Mouse (Mus musculus) fibroblast of lung, adult 2 months (primary cell): ENCODE results near the gene Cct7.
"Not testable (repeated sequence)": the region's sequence is repeated elsewhere in the genome, so short reads cannot be mapped to it uniquely, and the experiment has no call there.

Experiments used
- DNase-seq: peaks from one replicate; pipeline ENCODE4 v3.0.0-alpha.2; 2011; ENCODE audit warnings: low read depth

The Cct7 gene

DNA sequence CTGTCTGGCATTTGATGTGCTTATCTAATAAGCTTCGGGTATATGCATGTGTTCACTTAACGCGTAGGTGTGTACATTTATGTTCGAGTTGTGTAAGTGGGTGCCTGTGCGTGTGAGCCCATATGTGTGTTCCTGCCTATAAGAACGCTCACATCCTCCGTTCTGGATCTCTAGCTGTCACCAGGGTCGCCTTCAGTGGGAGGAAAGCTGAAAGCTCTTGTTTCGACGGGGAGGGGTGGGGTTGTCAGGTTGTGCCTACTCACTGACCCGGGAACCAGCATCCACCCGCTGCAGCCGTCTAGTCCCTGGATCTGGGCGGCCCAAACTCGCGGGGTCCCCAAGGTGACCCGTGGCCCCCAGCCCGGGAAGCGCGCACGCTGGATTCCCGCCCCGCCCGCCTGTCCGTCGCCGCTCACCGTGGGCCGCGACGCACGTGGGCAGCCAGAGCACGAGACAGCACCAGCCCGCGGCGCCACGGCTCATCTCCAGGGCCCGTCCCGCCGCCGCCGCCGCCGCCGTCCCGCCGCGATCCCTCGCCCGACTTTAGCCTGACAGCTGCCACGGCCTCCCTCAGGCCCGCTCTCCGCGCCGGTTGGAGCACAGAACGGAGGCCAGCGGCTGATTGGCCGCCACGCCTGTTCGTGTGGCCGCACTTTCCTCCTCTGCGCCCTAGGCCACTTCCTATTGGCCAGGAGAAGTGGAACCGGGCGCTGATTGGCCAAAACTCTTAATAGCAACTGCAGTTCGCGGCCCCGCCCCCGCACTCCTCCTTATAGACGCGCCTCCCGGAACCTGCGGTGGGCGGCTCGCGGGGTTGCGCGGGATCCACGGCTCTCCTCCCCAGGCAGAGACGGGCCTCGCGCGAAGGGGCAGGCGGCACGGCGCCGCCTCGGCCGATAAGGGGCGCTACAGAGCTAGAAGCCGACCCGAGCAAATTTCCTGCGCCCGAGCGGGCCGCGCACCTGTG, at the start of gene Cct7:
Cct7 (plus strand) TSS at position 818 of the 967 bp plus-strand sequence.
- peak; percentile 95 for DNase-seq

DNA sequence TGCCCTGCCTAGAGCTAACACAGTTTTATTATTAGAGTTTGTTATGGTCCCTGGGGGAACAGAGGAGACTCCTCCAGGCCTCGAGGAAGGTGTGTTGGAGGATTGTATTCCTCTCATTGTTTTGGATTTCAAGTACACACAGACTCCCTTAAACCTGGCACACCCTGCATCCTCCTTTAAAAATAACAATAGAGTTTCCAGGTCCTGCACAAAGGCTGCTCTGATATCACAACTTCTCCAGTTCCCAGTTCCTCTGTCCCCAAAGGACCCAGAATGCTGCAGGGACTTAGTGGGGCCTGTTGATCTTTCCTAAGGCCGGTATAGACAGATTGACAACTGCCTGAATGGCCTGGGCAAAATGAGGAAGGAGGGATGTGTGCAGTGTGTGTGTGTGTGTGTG, 48.7 kb upstream of the Cct7 start:
- DNase-seq = no peak

DNA sequence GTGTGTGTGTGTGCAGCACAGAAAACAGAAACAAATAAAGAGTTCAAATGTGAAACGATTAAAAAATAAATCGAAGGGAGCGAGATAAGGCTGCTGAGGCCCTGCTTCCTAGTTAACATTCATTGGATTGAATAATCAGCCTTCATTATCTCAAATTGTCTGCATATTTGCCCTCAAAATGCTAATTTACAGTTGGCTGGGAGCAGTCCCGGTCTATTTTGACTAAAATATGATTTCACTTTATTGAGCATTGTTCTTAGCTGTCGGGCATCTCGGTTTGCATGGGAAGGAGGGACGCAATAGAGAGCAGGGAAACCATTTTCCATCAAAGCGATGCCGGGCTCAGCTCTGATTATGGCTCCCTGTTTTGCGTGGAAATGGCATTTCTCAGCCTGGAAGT, 48.3 kb upstream of the Cct7 start:
- DNase-seq = no peak

DNA sequence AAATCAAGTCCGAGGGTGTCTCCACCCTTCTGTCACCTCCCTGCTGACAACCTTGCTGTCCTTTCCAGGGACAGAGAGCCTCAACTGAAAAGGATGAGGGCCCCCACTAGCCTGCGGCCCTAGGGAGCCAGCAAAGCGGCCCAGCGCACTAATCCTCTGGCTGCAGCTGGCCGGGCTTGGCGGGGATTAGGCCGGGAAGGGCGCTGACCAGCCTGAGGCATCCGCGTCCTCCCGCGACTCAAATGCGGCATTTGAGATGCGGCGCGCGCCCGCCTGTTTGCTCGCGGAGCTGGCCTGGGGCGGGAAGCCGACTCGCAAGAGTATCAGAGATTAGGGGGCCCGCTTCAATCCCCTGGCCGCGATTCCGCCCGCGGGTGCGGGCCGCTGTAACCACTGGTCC, 42.3 kb upstream of the Cct7 start:
- DNase-seq = no peak

DNA sequence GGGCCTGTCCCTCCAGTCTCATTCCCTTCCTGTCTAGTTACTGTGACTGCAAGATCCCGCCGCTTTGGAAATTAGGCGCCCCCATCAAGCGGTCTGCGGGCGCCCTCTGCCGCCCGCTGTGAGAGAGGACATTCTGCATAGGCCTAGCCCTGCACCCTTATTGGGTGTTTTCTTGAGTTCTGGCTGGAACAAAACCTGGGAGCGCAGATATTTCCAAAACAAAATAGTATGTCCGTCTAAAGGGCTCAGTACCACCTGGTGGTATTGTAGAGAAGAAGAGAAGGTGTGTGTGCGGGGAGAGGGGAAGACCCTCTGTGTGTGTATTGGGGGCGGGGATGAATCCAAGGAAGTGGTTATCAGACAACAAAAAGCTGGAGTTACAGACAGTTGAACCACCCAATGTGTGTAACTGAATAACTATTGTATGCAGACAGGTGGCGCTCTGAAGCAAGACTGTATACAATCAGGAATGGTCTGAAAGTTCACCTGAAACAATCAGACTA, 40.5 kb upstream of the Cct7 start:
- DNase-seq = peak; percentile 50

DNA sequence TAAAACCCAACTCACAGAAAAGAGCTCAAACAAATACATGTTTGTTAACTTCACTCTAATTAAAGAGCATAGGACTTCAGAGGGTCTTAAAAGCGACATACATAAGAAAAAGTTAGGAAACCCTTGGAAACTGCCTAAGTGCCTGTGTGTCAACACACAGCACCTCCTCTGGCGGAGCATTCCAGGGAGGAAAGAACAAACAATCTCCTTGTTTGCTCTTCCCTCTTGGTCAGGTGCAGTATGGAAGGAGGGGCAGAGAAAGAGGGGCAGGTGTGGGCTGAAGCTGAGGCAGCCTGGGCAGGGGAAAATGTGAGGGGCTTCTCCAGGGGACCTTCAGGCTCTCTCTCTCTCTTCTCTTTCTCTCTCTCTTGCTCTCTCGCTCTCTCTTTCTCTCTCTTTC, 35.5 kb upstream of the Cct7 start:
- no peak for DNase-seq

DNA sequence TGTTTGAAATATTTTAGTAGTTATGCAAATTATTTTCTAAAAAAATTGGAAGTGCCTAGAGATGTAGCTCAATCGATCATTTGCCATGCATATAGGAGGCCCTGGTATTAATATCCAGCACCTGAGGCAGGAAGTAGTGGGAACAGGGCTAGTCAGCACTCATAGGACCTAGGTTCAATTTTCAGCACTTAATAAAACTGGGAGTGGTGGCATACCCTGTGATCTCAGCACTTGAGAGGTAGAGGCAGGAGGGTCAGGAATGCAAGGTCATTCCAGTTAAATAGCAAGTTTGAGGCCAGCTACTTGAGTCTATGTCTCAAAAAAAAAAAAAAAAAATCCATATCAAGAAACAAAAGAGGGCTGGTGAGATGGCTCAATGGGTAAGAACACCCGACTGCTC, 32.2 kb upstream of the Cct7 start:
- no peak for DNase-seq

DNA sequence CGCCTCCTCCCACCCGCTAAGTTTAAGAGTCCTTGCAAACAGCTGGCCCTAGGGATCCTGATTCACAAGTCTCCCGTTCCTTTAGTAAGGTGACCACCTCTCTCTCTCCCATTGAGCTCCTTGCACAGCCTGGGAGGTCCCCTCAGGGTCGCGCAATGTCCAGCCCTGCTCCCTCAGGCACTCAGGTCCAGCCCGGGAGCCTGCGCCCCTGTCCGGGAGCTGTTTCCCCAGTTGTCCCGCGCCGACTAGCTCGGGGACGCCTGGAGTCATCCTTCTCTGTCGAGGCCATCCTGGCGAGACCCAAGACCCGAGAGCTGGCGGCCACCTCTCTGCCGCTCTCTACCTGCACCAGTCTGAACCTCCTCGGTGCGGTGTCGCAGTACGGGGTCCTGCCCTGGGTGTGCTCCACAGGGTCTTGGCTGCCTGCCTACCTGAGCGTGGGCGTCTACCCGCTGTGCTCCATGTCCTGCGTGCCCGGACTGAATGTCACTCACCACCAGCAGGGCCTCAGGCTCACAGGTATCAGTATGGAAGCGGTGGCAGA, 27.4 kb upstream of the Cct7 start, which contains the start of gene Noto:
Noto (plus strand) TSS at position 51 of the 544 bp plus-strand sequence.
- no peak for DNase-seq

DNA sequence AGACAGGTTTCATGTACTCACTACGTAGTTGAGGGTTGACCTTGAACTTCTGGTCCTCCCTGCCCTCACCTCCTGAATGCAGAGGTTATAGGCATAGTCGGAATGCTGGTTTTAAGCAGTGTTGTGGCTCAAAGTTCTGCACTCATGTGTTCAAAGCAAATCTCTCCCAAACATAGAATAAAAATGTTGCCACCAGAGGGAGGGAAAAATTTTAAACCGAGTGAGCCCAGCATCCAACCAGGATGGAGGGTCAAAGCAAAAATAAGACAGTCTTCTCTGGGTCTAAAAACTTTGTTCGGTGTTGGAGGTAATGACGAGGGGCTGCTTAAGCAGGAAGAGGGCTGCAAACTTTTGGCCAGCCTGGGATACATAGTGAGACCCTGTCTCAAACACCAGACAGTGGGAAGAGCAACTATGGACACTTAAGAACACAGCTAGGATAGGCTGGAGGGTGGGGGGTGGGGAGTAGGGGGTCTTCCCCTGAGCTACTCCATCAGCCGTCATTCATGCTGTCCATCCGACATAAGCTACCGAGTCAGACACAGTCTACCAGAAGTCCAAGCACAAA, 20.0 kb upstream of the Cct7 start:
- no peak for DNase-seq

DNA sequence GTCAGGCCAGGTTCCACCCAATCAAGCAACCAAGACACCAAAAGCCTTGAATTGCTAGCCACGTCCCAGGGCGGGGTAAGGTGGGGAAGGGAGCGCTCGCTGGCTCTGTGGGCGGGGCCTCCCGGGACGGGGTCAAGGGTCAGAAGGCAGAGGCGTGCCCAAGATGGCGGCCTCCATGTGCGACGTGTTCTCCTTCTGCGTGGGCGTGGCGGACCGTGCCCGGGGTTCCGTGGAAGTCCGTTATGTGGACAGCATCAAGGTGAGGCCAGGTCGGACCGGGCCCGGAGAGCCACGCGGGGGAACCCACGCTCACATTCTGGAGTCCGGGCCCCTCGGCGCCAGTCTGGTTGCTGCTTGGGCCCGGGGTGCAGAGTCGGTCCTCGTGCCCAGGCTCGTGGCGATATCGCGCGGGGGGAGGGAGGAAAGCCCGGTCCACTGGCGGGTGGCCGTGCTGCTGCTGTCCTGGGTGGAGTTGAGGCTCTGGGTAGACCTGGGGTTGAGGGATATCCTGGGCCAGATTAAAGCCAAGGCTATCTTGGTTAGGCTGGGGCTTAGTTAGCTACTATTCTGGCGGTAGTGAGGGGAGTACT, 19.4 kb upstream of the Cct7 start, which contains the start of gene Smyd5:
Smyd5 (plus strand) TSS at position 148 of the 590 bp plus-strand sequence.
- DNase-seq = peak; percentile 41

DNA sequence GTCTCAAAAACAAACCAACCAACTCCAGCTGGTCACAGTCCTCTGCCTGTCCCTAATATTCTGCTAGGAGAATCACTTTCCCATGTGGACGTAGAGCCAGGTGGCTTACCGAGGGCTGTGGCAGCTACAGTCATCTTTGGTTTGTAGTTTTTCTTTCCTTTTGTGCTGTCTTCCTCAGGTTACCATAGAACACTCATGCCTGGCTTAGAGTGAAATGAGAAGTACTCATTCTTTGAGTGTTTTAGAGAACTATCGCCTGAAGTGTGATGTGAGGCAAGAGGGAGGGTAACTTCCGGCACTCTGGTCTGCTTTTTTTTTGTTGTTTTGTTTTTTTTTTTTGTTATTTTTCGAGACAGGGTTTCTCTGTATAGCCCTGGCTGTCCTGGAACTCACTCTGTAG, 17.4 kb upstream of the Cct7 start:
- no peak for DNase-seq

DNA sequence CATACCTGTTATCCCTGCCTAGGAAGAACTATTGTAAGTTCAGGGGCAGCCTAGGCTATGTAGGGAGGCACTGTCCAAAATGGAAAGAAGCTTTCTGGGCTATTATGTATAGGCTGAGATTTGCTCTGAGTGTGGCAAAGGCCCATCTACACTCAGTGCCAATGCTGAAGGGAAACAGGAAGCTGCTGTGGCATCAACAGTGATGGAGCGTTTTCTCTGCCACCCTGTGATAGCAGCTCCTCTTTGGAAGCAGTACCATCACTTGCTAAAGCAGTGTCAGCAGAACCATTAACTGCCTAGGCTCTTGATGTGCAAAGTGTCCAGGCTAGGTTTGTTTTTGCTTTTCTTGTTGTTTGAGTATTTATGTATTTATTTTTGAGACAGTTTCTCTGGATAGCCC, 15.1 kb upstream of the Cct7 start:
- no peak for DNase-seq

DNA sequence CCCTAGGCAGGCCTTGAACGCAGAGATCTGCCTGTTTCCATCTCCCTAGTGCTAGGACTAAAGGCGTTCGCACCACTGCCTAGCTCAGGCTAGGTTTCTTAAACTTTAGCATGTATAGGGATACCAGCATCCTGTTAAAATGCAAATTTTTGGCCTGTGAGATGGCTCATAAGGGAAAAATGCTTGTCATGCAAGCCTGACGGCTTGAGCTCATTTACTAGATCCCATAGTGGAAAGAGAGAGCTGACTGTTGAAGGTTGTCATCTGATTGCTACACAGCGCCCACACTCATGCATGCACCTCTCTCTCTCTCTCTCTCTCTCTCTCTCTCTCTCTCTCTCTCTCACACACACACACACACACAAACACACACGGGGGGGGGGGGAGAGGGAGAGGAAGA, 14.7 kb upstream of the Cct7 start:
- DNase-seq = no peak

DNA sequence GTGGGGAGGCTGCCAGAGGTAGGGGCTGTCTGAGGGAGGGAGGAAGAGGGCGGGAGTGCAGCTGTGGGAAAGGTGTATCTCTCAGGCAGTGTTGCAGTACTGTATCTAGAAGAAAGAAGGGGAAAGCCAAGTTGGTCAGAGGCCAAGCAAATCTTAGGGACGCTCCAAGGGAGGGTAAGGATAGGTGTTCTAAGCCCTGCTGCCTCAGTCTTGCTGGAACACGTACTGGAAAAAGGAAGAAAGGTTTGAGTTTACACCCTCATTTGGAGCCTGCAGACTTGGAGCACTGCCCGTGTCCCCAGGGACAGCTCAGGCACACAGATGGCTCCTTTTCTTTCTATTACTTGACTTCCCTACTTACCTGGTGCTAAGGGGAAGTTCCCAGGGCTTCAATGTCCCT, 10.2 kb upstream of the Cct7 start:
- no peak for DNase-seq

DNA sequence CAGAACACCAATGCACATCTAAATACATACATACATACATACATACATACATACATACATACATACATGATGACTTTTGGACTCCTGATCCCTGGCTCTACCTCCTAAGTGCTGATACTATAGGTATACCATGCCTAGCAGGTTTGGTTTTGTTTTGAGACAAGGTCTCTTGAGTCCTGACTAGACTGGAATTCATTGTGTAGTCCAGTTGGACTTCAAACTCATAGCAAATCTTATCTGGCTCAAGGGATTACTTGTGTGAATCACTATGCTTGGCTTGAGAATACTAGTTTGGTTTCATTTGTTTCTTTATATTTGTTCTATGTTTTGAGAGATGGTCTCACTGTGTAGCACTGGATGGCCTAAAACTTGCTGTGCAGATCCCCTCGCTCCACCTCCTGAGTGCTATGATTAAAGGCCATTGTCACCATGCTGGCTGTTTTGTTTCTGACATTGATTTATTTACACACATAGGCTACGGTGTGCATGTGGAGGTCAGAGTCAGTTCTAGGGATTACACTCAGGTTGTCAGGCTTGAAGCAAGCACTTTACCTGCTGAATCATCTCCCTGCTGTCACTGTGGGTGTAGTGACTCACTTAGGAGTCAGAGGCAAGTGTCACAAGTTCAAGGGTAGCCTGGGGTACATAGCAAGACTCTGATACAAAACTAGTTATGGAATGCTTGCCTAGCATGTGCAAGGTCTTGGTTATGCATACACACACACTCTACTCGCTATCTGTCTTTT, 7.7 kb upstream of the Cct7 start:
- DNase-seq = no peak

DNA sequence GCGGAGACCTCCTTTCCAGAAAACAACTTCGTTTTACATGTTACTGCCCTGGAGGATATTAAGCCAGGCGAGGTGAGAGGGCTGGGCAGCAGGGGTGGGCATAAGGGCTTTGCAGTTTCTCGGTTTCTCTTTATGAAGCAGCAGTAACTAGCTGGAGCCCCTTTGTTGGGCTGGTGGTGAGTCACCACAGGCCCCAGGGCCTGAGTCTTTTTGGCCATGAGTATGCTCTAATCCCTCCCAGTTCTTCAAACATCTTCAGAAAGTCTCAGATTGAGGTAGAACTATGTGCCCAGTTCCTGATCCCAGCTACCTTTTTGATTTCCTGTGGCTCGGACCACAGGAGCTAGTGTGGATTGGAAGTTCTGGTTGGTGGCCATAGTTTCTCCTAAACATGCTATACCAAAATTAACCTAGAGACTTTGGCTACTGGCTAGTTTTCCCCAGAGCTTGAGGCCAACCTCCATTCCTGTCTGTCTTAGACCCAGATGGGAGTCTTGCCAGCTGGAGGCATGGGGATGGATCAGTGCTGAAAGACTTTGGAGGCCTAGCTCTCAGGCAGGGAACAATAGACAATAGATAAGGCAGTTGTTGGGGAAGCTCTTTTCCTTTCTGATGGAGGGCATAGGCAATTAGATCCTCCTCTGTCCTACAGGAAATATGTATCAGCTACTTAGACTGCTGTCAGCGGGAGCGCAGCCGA, 6.9 kb upstream of the Cct7 start:
- DNase-seq = no peak

DNA sequence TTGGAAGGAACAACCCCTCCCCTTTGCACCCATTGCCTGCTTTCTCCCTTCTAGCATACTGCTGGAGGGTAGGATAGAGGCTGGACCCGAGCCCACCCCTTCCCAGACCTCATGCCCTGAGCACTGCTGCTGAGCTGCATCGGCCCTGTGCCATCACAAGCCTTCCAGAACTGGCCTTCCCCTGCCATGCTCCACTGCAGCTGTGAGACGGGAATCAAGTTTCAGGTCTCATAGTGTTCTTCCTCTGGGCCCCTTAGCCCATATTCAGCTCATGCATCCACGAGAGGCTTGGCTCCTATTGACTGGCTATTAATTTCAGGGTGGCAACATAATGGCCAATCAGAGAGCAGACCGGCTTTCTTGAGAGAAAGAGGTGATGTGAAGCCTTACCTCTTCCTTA, 6.0 kb upstream of the Cct7 start:
- DNase-seq = no peak

DNA sequence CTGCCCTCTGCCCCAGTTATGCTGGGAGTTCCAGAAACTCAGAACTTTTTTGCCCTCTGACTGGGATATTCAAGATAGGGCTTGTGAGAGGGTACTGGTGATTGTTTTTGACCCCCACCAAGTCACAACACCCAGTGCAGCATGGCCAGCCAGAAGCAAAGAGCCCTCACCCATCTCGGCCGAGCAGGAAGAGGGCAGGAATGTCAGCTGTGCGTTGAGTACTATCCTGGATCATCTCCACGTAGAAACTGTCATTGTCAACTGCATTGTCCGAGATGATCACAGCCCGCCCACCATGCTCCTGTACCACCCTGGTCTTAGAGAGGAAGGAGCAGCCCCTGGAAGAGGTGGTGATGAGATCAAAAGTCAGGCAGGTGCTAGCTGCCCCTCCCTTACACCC, 4.0 kb upstream of the Cct7 start:
- no peak for DNase-seq

DNA sequence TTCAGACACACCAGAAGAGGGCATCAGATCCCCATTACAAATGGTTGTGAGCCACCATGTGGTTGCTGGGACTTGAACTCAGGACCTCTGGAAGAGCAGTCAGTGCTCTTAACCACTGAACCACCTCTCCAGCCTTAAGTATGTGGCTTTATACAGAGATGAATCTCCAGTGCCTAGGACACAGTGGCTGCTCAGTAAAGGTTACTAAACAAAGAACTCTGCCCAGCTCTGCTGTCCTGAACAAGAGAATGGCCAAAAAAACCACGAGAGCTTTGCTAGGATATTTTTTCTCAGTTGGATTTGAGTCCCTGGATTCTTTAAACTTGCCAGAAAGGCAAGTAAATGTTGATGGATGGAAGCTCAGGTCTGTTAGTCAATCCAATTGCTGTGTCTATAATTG, 1.2 kb upstream of the Cct7 start:
- DNase-seq = not testable (repeated sequence)

DNA sequence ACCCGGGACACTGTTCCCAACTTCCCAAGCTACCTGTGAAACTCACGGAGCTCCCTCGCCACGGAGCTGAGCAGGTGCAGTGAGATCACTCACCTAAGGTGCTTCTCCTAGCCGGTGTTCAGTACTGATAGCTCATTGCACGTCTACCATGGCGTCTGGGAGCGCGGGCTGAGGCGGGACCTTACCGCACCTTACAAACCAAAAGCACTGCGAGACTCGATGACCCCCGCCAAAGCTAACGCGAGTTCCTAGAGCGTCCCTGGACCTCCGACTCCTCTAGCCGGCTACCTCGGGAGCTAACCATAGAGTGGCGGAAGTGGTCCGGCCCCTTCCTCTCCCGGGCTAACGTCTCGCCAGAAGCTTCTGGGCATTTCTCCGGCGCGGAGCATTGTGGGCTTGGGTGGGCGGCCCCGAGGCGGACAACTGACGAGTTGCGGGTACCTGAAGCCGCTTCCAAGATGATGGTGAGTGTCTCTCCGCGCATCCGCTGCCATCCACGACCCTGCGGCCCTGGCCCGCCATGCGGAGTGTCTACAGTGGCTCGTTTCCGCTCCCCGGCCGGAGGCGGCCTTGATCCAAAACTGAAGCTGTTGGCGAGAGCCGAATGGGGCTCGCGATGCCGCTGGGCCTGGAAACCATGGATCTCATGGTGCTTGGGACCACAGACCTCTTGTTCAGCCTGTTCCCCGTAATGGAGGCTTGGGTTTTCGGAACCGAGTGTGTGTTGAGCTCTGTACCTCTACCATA, 523 bp downstream of the Cct7 start, which contains the start of gene Pradc1:
Pradc1 (minus strand) TSS at position 307 of the 747 bp plus-strand sequence.
- DNase-seq = peak; percentile 95

DNA sequence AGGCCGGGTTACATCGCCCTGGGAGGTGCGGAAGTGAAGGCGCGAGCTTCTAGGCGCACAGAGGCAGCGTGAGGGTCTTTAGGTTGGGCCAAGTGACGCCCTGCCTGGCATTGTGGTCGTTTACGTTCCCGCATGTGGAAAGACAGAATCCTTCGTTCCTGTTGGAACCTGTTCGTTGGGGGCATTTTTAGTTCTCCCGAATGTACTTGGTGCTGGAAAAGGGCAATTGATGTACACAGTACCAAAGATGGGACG, 1.0 kb downstream of the Cct7 start:
- DNase-seq = no peak
